Mouse (Mus musculus): ENCODE measurements around the gene Recql. TPM values are rescaled to one million over a fixed set of nuclear protein-coding genes. Genes with fewer than 3 reads are reported as not detected.

Recql gene
- total RNA-seq (2021): 10 to 100 TPM; 21.9 to 24.5 TPM
- long read RNA-seq, experiment 1, transcript Recql-203 (15 exons, 3,389 nt): major isoform, 17 of 39 reads
- long read RNA-seq, experiment 1, partial matches to known transcripts: 5 of 39 reads
- long read RNA-seq, experiment 1, other reads (novel, unspliced or antisense): 15 of 39 reads
- long read RNA-seq, experiment 2, transcript Recql-203 (15 exons, 3,389 nt): major isoform, 6 of 19 reads
- long read RNA-seq, experiment 2, partial matches to known transcripts: 1 of 19 reads
- long read RNA-seq, experiment 2, other reads (novel, unspliced or antisense): 11 of 19 reads

- peak within 1 kb of the TSS; percentile 81 for H3K27ac ChIP-seq
- intact Hi-C loops (cut with DNase I): loop anchor here (2.0 kb wide), 2 partner anchors 40 to 132 kb away; no protein-coding TSS in a partner anchor
- TF ChIP-seq CTCF (IDR thresholded peaks at IDR 0.05): no peak
- peak; percentile 99 for DNase-seq (ENCODE audit: extremely low spot score in 1 of 2, low spot score in 2 of 2)
- H3K4me3 ChIP-seq: peak within 1 kb of the TSS; percentile 71
Measured at GRCm38 (mm10) chr6:142387011-142387754, at the start of gene Recql, which contains the start of gene Golt1b. Gene Recql (minus strand): TSS chr6:142387087. Gene Golt1b (plus strand): TSS chr6:142387221.

- no peak overlapping the region for H3K27ac ChIP-seq
- intact Hi-C loops (cut with DNase I): no loop called here
- no peak overlapping the region for H3K4me3 ChIP-seq
- DNase-seq (ENCODE audit: extremely low spot score in 1 of 2, low spot score in 2 of 2): no peak
- no peak for TF ChIP-seq CTCF (IDR thresholded peaks at IDR 0.05)
Measured at GRCm38 (mm10) chr6:142429072-142429471, 42.2 kb upstream of the Recql start.

- no peak for TF ChIP-seq CTCF (IDR thresholded peaks at IDR 0.05)
- Histone ChIP-seq H3K4me3 (no peak overlapping the region), H3K27ac (no peak overlapping the region)
- DNase-seq (ENCODE audit: extremely low spot score in 1 of 2, low spot score in 2 of 2): no peak
- intact Hi-C loops (cut with DNase I): no loop called here
Measured at GRCm38 (mm10) chr6:142424976-142425375, 38.1 kb upstream of the Recql start.

- Histone ChIP-seq H3K4me3 (no peak overlapping the region), H3K27ac (no peak overlapping the region)
- no peak for TF ChIP-seq CTCF (IDR thresholded peaks at IDR 0.05)
- DNase-seq (ENCODE audit: extremely low spot score in 1 of 2, low spot score in 2 of 2): no peak
- intact Hi-C loops (cut with DNase I): no loop called here
Measured at GRCm38 (mm10) chr6:142414597-142414996, 27.7 kb upstream of the Recql start.

GRCm38 (mm10) chr6:142413845-142414244, 27.0 kb upstream of the Recql start:
- no peak overlapping the region for H3K4me3 ChIP-seq
- no peak for DNase-seq (ENCODE audit: extremely low spot score in 1 of 2, low spot score in 2 of 2)
- TF ChIP-seq CTCF (IDR thresholded peaks at IDR 0.05): no peak

GRCm38 (mm10) chr6:142412906-142413491, 26.1 kb upstream of the Recql start, which contains the start of gene Spx:
Gene Spx (plus strand): TSS chr6:142413441.
- Histone ChIP-seq H3K4me3 (no peak within 1 kb of the TSS), H3K27ac (no peak within 1 kb of the TSS)
- TF ChIP-seq CTCF (IDR thresholded peaks at IDR 0.05): no peak
- intact Hi-C loops (cut with DNase I): no loop called here
- DNase-seq (ENCODE audit: extremely low spot score in 1 of 2, low spot score in 2 of 2): no peak

More at GRCm38 (mm10) chr6:142413845-142414244, 27.0 kb upstream of the Recql start:
- H3K27ac ChIP-seq: no peak overlapping the region
- intact Hi-C loops (cut with DNase I): no loop called here

GRCm38 (mm10) chr6:142411140-142411539, 24.3 kb upstream of the Recql start:
- H3K27ac ChIP-seq: no peak overlapping the region
- no peak for TF ChIP-seq CTCF (IDR thresholded peaks at IDR 0.05)
- DNase-seq (ENCODE audit: extremely low spot score in 1 of 2, low spot score in 2 of 2): no peak
- intact Hi-C loops (cut with DNase I): no loop called here
- H3K4me3 ChIP-seq: no peak overlapping the region

- Histone ChIP-seq H3K27ac (no peak overlapping the region), H3K4me3 (no peak overlapping the region)
- intact Hi-C loops (cut with DNase I): no loop called here
- no peak for DNase-seq (ENCODE audit: extremely low spot score in 1 of 2, low spot score in 2 of 2)
- TF ChIP-seq CTCF (IDR thresholded peaks at IDR 0.05): no peak
Measured at GRCm38 (mm10) chr6:142395756-142396155, 8.9 kb upstream of the Recql start.

- DNase-seq (ENCODE audit: extremely low spot score in 1 of 2, low spot score in 2 of 2): peak in 1 of 2 experiments; percentile 16
- intact Hi-C loops (cut with DNase I): no loop called here
- no peak overlapping the region for H3K4me3 ChIP-seq
- TF ChIP-seq CTCF (IDR thresholded peaks at IDR 0.05): no peak
- H3K27ac ChIP-seq: no peak overlapping the region
Measured at GRCm38 (mm10) chr6:142394669-142395068, 7.8 kb upstream of the Recql start.

- Histone ChIP-seq H3K4me3 (no peak overlapping the region), H3K27ac (no peak overlapping the region)
- no peak for DNase-seq (ENCODE audit: extremely low spot score in 1 of 2, low spot score in 2 of 2)
- intact Hi-C loops (cut with DNase I): no loop called here
- TF ChIP-seq CTCF (IDR thresholded peaks at IDR 0.05): no peak
Measured at GRCm38 (mm10) chr6:142392312-142392711, 5.4 kb upstream of the Recql start.

GRCm38 (mm10) chr6:142389101-142389500, 2.2 kb upstream of the Recql start:
- Histone ChIP-seq H3K4me3 (no peak overlapping the region), H3K27ac (no peak overlapping the region)
- TF ChIP-seq CTCF (IDR thresholded peaks at IDR 0.05): no peak
- no peak for DNase-seq (ENCODE audit: extremely low spot score in 1 of 2, low spot score in 2 of 2)
- intact Hi-C loops (cut with DNase I): no loop called here

GRCm38 (mm10) chr6:142387755-142388271, 926 bp upstream of the Recql start:
- no peak for DNase-seq (ENCODE audit: extremely low spot score in 1 of 2, low spot score in 2 of 2)
- intact Hi-C loops (cut with DNase I): loop anchor here (2.0 kb wide), 2 partner anchors 41 to 131 kb away; no protein-coding TSS in a partner anchor
- Histone ChIP-seq H3K4me3 (peak overlapping the region; percentile 71), H3K27ac (no peak overlapping the region)
- TF ChIP-seq CTCF (IDR thresholded peaks at IDR 0.05): no peak

Data from left cerebral cortex, adult 2 months (tissue).